27 mouse cellular contexts compared by ENCODE assay signal in genomic region chr13:21366635-21367034, GRCm38 (mm10). TPM values are rescaled to one million over a fixed set of nuclear protein-coding genes. Genes with fewer than 3 reads are reported as not detected.
DNase-seq lines count a peak whose midpoint lies in the region; ATAC-seq and TF ChIP-seq lines count a peak whose summit lies in the region.
"Had no signal": no experiment of that assay in that cellular context is flagged by ENCODE, and none has a peak within 500 bp of the region (broad histone marks: within the 10 kb centered on the region; RNA-seq: fewer than 3 reads in every experiment).

No protein-coding gene starts in this region.

- no peak overlapping the region for H3K4me2 ChIP-seq in neural tube, embryonic 15.5 days
- H3K4me2 ChIP-seq: kidney, embryonic 15.5 days; liver, embryonic 11.5 days; neural tube, embryonic 13.5 days had no signal

- WGBS in spleen, adult 2 months, result 66% methylated on average over 6 of the region's 6 CpGs
- 94% methylated on average over 6 of the region's 6 CpGs for WGBS in neural tube, embryonic 15.5 days

- no peaks in the 10 kb centered on the region for H3K27me3 ChIP-seq in spleen, adult 2 months (ENCODE audit: control insufficient read depth, insufficient read depth, low read length)
- H3K27me3 ChIP-seq in neural tube, embryonic 15.5 days (replicated peaks), result no peaks in the 10 kb centered on the region
- H3K27me3 ChIP-seq: CH12.LX; kidney, embryonic 15.5 days; neural tube, embryonic 13.5 days had no signal

- 0 out of 2 replicates have a peak overlapping the region, but pooled peaks have one; percentile 28 for H3K4me3 ChIP-seq in spleen, adult 2 months (ENCODE audit: extremely low read depth, insufficient read depth, insufficient read length)
- H3K4me3 ChIP-seq in neural tube, embryonic 15.5 days (replicated peaks), result no peak overlapping the region
- H3K4me3 ChIP-seq: embryonic facial prominence, embryonic 10.5 days; heart, embryonic 10.5 days; kidney, embryonic 15.5 days; midbrain, embryonic 10.5 days; neural tube, embryonic 13.5 days had no signal

- H3K4me1 ChIP-seq in spleen, adult 2 months (ENCODE audit: control insufficient read depth, insufficient read depth, insufficient read length), result no peaks in the 10 kb centered on the region
- peaks cover 25% of the 10 kb centered on the region for H3K4me1 ChIP-seq in neural tube, embryonic 15.5 days

- DNase-seq in spleen, adult 2 months (ENCODE audit: low read depth in 1 of 2, low spot score in 2 of 2), result no peak
- DNase-seq in spleen, postnatal 10 days (ENCODE audit: low spot score in 2 of 2), result no peak
- peak; percentile 23 for DNase-seq in thymus, postnatal 25 days
- DNase-seq in frontal cortex, postnatal 36 days (ENCODE audit: low spot score in 2 of 2), result no peak
- DNase-seq in urinary bladder, adult 2 months (ENCODE audit: low spot score), result no peak
- DNase-seq: adrenal gland, adult 2 months; cerebellum, adult 8-10 months; gastrocnemius, postnatal 14 days; heart, postnatal 10 days; lung, adult 2 months; right cerebral cortex, postnatal 4 days had no signal

- peaks cover 2% of the 10 kb centered on the region; the same call in 1 of the 2 replicates for H3K36me3 ChIP-seq in spleen, adult 2 months (ENCODE audit: control insufficient read depth, insufficient read depth, low read length)
- H3K36me3 ChIP-seq in neural tube, embryonic 15.5 days, result peaks cover 33% of the 10 kb centered on the region

- no peak for TF ChIP-seq CTCF in spleen, adult 2 months (IDR thresholded peaks at IDR 0.05; ENCODE audit: extremely low read depth, insufficient read depth, insufficient read length, insufficient replicate concordance)

- no peaks in the 10 kb centered on the region for H3K9me3 ChIP-seq in neural tube, embryonic 15.5 days (replicated peaks)
- H3K9me3 ChIP-seq: embryonic facial prominence, embryonic 10.5 days; heart, embryonic 10.5 days; kidney, embryonic 15.5 days; midbrain, embryonic 10.5 days; neural tube, embryonic 13.5 days had no signal

- peak overlapping the region; percentile 71 for H3K27ac ChIP-seq in spleen, adult 2 months (ENCODE audit: insufficient read depth, low read length)
- no peak overlapping the region for H3K27ac ChIP-seq in neural tube, embryonic 15.5 days (replicated peaks)
- H3K27ac ChIP-seq: embryonic facial prominence, embryonic 10.5 days; heart, embryonic 10.5 days; kidney, embryonic 15.5 days; midbrain, embryonic 10.5 days; neural tube, embryonic 13.5 days had no signal

- no peak for TF ChIP-seq POLR2A in spleen, adult 2 months (IDR thresholded peaks at IDR 0.05; ENCODE audit: low read depth, low read length)

- ATAC-seq in CD4-positive, CD25-positive, alpha-beta regulatory T cell, adult 4 months, result peak; percentile 74
- ATAC-seq in inflammation-experienced regulatory T-cells, adult 6 months, result peak; percentile 70
- ATAC-seq in neural tube, embryonic 15.5 days (ENCODE audit: low FRiP score), result no peak

- no peak overlapping the region for H3K9ac ChIP-seq in neural tube, embryonic 15.5 days (replicated peaks)
- H3K9ac ChIP-seq: kidney, embryonic 15.5 days; neural tube, embryonic 13.5 days had no signal

RNA-seq across cellular contexts. Expression of gene Zscan12, which starts 4.0 kb away (rescaled TPM):
- 0.38 and 0.62 TPM in 2 replicates for polyA plus RNA-seq in spleen, adult 2 months (2012; rRNA removed)
- polyA plus RNA-seq in CD4-positive, CD25-positive, alpha-beta regulatory T cell, adult 4 months (2017; shearing (Covaris generic)), result 10 to 100 TPM in 1 of 2 experiments, 1 to 10 TPM in 1; 7.7 to 10.6 TPM
- 1 to 10 TPM; 3.9 to 9.2 (median 8.1) TPM for polyA plus RNA-seq in inflammation-experienced regulatory T-cells, adult 6 months (2017; shearing (Covaris generic))
- 12.4 and 13.0 TPM in 2 replicates for polyA plus RNA-seq in neural tube, embryonic 15.5 days (2015; fragmentation: Nextera tagmentation; extraction: Ambion mirVana)
- 7.9 and 8.0 TPM in 2 replicates for polyA plus RNA-seq in urinary bladder, adult 2 months (2012; rRNA removed)

RNA-seq across cellular contexts. Expression of gene Olfr1367, which starts 19.9 kb away (rescaled TPM):
- polyA plus RNA-seq in spleen, adult 2 months (2012; rRNA removed), result not detected in 2 replicates
- not detected for polyA plus RNA-seq in CD4-positive, CD25-positive, alpha-beta regulatory T cell, adult 4 months (2017; shearing (Covaris generic))
- polyA plus RNA-seq in inflammation-experienced regulatory T-cells, adult 6 months (2017; shearing (Covaris generic)), result not detected
- not detected in 2 replicates for polyA plus RNA-seq in neural tube, embryonic 15.5 days (2015; fragmentation: Nextera tagmentation; extraction: Ambion mirVana)
- not detected in 2 replicates for polyA plus RNA-seq in urinary bladder, adult 2 months (2012; rRNA removed)
- polyA plus RNA-seq: adrenal gland, adult 2 months; embryonic facial prominence, embryonic 10.5 days; forebrain, embryonic 11.5 days; frontal cortex, adult 2 months; heart, embryonic 10.5 days; hindbrain, embryonic 11.5 days; intestine, embryonic 14.5 days; kidney, embryonic 15.5 days; large intestine, adult 2 months; limb, embryonic 11.5 days; liver, embryonic 11.5 days; lung, adult 2 months; midbrain, embryonic 10.5 days; neural tube, embryonic 13.5 days had no signal

RNA-seq across cellular contexts. Expression of gene Zkscan3, which starts 35.9 kb away (rescaled TPM):
- 12.5 and 15.2 TPM in 2 replicates for polyA plus RNA-seq in spleen, adult 2 months (2012; rRNA removed)
- polyA plus RNA-seq in CD4-positive, CD25-positive, alpha-beta regulatory T cell, adult 4 months (2017; shearing (Covaris generic)), result 10 to 100 TPM; 31.1 to 45.5 TPM
- polyA plus RNA-seq in inflammation-experienced regulatory T-cells, adult 6 months (2017; shearing (Covaris generic)), result 10 to 100 TPM; 23.7 to 42.0 (median 33.0) TPM
- 63.5 and 63.7 TPM in 2 replicates for polyA plus RNA-seq in neural tube, embryonic 15.5 days (2015; fragmentation: Nextera tagmentation; extraction: Ambion mirVana)
- polyA plus RNA-seq in urinary bladder, adult 2 months (2012; rRNA removed), result 56.6 and 76.3 TPM in 2 replicates

RNA-seq across cellular contexts. Expression of gene Gpx6, which starts 54.7 kb away (rescaled TPM):
- polyA plus RNA-seq in spleen, adult 2 months (2012; rRNA removed), result not detected in 2 replicates
- polyA plus RNA-seq in CD4-positive, CD25-positive, alpha-beta regulatory T cell, adult 4 months (2017; shearing (Covaris generic)), result not detected
- polyA plus RNA-seq in inflammation-experienced regulatory T-cells, adult 6 months (2017; shearing (Covaris generic)), result not detected
- 0.24 and 0.27 TPM in 2 replicates for polyA plus RNA-seq in neural tube, embryonic 15.5 days (2015; fragmentation: Nextera tagmentation; extraction: Ambion mirVana)
- polyA plus RNA-seq in urinary bladder, adult 2 months (2012; rRNA removed), result not detected in 2 replicates
- polyA plus RNA-seq: adrenal gland, adult 2 months; forebrain, embryonic 11.5 days; heart, embryonic 10.5 days; large intestine, adult 2 months; liver, embryonic 11.5 days; lung, adult 2 months; neural tube, embryonic 13.5 days had no signal
